Mouse (Mus musculus) 3134 (cell line): ENCODE measurements around the gene Sar1b.
A peak's percentile ranks its signal among the peaks of the same experiment; 100 is the strongest.

Experiments used
- DNase-seq: peaks from one replicate; pipeline ENCODE4 v3.0.0-alpha.2; 2011; ENCODE audit warnings: low spot score; ENCODE audit not compliant: insufficient read length; ENCODE audit errors: extremely low read depth

Sar1b gene

DNA sequence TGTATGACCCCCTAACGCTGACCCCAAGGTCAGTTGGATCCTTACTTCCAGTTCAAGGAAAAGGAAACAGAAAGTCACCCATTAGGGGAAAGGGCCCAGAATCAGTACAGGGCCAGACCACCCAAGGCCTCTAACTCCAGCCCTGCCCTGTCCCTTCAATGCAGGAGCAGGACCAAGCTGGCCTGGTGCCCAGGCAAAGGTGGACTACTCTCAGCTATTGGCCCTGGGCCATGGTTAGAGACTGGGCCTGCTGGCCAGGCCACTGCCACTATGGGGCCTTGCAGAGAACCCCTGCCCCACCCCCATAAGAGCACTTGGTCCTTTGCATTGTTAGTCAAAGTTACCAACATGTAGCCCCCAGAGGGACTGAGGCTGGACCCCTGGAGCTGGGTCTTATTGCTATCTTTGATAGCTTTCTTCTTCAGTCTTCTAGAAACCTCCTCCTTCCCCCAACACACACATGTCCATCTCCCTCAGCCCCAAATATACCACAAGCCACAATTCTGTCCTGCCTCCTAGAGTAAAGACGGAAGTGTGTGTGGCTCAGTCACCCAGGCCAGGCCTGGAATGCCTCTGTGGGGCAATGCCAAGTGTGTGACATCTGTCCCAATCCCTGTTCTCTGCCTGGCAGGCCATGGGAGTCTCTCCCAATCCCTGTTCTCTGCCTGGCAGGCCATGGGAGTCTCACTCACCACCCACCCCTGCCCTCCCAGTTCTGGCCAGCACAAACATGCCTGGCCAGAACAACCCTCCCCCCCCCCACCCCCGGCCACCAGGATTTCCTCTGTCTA is 60.7 kb downstream of the Sar1b start:
- DNase-seq: peak; percentile 73

DNA sequence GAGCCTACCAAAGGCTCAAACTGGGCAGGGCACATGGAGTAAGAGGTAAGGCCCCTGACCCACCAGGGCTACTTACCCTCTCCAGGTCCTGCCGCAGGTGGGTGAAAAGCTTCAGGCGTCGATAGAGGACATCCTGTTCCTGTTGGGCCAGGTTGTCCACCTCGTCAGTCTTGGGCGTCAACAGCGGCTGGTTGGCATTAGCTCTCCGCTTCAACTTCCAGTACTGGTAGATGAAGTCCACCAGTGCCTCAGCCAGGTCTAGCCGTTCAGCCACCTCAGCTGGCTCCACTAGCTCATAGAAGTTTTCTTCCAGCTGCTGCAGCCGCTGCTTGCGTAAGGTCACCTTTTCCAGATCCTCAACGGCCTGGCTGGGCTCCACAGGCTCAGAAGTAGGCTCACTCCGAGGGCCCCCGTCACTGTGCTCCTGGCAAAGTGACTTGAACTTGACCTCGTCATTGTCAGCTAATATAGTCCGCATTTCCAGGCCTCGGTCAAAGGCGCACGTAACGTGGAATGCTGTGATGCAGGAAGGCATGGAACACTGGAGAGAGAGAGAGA is 61.5 kb downstream of the Sar1b start:
- no peak for DNase-seq

DNA sequence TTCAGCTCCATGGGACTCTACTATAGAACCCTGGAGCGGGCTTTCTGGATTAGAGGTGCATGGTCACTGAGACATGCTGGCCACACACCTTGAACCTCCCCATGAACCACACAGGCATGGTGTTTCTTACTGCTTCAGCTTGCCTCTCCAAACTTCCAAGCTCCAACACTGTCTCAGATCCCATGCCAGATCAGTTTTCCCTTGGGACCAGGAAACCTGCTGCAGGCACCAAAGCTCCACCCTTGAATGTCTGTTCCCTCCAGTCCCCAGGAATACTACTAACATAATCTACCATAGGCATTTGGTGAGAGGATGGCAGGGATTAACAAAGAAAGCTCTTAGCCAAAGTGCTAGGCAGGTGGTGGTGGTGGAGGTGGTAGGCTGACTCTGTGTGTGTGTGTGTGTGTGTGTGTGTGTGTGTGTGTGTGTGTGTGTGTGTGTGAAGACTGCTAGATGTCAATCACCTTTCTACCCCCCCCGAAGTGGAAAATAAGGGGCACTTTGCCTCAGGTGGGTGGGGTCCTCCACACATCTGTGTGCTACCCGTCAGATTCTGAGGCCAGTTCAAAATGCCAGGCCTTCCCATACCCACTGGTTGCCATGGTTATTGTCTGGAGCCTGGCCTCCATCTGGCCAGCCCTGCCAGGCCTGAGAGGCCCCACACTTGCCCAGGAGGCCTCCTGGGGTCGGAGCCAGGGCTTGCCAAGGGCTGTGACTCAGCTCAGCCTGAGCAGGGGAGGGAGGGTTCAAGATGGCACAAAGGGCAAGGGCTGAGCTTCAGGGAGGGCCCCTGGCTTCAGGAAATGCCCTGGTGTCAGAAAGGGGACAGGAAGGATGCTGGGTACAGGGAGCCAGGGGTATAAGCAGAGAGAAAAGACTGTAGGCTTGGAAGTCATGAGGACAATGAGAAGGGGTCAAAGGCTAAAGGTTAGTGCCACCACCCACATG is 68.7 kb downstream of the Sar1b start:
- DNase-seq: peak; percentile 90

DNA sequence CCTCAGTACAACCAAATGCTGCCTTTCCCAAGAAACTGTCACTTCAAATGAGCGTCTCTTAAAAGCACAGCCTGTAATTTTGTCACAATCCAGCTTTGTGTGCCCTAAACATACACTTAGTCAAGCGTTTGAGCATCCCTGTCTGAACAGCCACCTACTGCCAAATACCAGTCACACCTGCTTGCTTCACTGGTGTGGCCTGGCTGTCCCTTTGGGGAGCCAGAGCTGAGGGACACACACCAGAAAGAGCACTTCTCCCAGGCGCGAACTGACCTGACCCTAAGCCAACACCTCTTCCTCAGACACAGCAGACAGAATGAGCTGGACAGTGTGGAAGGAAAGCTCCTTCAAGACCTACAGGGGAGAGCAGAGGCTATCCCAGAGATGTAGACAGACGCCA is 69.5 kb downstream of the Sar1b start:
- no peak for DNase-seq

DNA sequence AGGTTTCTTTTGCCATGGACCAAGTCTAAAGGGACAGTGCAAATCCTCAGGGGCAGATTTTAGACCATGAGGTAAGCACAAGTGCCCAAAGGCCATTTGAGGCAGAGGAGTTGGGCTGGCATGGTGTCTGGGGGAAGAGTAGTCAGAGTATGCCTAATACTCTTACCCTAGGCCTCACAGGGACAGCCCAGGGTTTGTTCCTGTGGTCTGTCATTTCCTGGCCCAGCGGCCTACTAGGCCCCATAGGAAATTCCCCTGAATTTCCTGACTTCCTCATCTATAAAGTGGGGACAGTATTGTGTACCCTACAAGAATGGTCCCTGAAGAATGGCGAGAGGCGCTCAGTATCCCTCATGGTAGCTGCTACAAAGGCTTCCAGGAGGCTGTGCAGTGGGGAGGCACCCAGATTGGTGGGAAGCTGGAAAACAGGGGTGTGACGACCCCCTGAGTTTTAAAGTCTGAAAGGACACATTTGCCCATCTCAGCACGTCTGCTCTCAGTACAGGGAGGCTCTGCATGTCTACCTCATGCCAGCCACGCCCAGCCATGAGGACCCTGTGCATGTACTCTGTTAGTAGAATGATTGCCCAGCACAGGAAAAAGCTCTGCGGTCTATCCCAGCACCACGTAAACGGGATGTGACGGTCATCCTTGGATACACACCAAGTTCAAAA is 70.0 kb downstream of the Sar1b start:
- DNase-seq: no peak

DNA sequence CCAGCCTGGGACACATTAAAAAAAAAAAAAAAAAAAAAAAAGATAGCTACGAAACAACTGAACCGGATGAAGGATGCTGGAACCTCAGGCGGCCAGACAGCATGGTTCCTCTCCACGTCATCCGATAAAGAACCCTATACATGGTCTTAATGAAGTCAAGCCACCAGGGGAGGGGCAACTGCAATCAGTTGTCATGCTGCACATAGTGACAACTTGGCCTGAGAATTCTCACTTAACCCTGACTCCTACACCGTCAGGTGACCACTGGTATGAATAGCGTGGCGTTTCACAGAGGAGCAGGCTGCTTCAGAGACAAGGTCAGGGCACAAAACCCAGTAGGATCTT is 70.6 kb downstream of the Sar1b start:
- DNase-seq: no peak

DNA sequence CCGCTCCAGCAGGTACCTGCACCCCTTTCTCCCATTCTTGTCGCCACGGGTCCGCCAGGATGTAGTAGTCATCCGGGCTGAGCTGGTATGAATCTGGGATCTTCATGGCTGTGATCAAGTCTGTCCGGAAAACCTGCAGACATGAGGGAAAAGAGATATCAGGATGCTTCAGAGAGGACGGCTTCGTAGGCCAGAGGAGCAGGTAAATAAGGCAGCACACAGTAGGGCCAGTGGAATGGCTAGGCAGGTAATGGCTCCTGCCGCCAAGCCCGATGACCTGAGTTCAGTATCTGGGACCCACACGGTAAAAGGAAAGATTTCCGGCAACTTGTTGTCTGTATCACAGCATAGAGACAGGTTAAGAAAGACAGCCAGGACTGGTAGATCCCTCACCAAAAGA is 72.1 kb downstream of the Sar1b start:
- DNase-seq: no peak

DNA sequence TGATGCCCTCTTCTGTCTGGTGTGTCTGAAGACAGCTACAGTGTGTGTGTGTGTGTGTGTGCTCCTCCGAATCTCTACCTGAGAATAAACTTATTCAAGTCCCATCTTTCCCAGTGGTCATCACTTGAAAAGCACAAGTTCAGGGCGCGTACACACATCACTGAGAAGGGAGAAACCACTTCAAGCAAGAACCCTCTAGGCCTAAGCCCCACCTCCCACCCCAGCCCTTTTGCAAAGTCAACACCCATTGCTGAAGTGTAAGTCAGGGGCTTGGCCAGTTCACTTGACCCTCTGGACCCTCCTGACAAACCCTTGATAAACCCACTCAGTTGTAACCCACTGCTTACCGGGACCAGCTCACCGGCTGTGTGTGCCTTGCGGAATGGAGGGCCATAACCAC is 73.0 kb downstream of the Sar1b start:
- DNase-seq: no peak

DNA sequence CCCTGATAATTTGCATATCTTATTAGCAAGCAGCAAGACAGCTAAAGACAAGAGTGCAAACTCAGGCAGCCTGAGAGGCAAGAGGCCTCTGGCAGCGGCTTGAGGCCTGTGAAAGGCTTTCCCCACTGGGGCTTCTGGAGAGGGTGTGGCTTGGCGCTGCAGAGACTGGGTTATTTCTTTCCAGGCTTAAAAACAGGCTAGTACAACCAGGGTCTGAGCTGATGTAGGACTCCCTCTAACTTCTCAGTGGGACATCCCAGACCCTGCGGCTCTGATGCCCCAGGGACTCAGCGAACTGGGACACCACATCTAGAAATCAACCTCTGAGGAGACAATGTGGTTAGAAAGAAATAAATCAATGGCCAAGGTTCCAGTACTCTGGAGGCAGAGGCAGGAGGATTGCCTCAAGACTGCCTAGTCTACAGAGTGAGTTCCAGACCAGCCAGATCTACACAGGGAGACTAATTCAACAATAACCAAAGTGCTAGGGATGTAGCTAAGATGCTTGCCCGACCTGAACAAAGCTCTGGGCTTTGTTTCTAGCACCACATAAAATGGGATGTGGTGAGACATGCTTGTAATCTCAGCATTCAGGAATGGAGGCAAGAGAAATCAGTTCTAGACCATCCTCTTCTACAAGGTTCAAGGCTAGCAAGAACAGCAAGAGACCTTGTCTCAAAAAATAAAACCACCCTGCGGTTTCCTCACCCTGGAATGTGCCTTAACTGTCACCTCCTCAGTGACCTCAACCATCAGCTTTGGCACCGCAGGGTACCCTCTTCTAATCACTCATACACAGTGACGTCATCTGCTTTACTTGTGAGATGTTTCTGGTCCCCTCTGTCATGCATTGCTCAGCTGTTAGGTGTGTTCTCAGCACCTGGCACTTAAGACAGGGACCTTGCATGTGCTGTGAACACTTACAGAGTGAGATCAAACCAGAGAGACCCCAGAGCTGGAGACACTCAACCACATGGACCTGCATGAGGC is 74.0 kb downstream of the Sar1b start:
- DNase-seq: no peak

DNA sequence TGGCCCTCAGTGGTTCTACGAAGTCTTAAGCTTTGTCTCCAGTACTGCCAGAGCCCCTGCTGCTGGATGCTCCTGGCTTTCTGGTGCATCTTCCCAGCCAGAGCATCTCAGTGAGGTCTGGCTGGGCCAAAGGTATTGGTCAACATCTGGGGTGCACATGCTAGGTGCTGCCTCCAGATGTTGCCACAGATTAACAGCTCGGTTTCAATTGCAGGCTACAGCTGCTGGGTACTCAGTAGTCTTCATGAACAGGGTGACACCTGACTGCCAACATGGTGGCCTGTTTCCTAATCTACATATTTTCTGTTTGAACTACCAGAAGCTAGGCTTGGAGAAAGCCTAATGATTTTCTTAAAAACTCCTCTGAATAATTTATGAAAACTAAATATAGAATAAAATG is 75.6 kb downstream of the Sar1b start:
- DNase-seq: no peak

DNA sequence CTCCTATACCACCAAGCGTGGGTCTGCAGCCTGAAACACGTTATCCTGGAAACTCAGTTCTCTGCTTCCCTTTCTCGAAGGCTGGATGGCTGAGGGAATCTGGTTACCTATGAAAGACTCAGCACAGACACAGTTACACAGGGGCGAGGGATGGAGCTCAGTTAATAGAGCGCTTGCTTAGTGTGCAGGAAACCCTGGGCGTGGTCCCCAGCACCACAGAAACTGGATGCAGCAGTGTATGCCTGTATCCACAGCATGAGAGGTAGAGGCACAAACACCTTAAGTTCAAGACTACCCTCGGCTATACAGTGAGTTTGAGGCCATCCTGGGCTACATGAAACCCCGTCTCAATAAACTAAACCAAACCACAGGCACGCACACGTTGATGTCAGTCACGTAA is 76.5 kb downstream of the Sar1b start:
- no peak for DNase-seq

DNA sequence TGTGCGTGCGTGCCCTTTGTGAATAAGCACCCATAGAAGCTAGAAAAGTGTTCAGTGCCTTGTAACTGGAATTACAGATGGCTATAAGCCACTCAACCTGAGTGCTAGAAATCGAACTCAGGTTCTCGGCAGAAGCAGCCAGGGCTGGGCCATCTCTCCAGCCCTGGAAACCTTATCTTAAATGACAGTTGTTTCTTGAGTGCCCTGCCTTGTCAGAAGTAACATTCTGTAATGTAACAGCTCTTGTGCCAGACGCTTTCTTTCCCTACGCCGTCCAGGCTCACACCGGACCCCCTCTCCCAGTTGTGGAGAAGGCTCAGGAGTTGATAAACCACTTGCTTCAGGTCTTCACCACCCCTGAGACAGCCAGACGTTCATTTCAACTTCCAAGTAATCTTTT is 77.2 kb downstream of the Sar1b start:
- no peak for DNase-seq

DNA sequence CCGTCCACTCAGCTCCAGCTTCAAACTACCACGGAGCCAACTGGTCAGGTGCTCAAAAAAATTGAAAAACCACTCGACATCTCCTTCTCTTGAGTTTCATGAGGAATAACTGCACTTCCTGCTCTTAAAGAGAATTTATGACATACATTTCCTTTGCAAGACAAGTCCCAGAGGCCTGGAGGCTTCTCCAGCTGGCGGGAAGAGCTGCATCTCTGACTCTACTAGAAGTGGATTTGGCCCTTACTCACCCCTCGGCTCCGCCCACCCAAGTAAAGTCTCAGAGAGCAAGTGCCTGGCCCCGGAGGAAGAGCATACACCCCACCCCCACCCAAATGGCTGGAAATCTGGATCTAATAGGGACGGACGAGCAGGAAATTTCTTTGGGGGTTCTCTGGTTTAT is 77.7 kb downstream of the Sar1b start:
- no peak for DNase-seq
